Mouse (Mus musculus) mesoderm, embryonic 11.5 days (tissue): ENCODE measurements around the gene Tmem237.
A peak's percentile ranks its signal among the peaks of the same experiment; 100 is the strongest.

Experiments used
- DNase-seq: peaks from one replicate; pipeline ENCODE4 v3.0.0-alpha.2; 2012; ENCODE audit warnings: low read depth, low spot score

Tmem237 gene

DNA sequence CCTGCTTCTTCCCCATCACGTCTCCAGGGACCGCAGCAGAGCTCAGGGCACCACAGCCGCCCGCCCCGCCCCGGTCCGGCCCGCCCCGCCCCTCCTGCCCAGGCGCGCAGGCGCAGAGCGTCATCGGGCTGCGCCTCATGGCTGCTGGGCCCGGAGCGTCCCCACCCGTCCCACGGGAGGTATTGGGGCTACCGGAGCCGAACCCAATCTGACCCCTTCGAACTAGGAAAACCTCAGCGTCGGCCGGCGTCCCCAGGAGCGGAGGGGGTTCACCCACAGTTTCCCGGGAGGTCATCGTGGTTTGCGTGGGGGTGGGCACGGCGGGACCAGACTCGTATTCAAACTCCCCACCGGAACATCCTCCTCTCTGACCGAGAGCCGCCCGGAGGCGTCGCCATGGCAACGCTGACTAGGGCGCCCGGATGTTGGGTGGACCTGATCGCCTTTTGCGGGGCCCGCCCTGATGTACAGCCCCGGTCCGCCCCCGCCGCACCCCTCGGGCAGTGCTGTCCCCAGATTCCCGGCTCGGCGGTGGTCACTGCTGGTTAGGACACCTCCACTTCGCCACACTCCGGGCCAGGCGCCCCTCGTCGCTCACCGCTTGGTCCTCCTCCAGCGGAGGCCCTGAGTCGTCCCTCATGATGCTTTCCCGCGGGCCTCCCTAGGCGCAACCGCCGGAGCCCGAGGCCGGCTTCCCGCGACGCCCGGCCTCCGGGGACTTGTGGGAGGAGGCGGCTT is at the start of gene Tmem237:
Gene Tmem237 (minus strand): TSS at position 689 of the 738 bp plus-strand sequence.
- peak; percentile 87 for DNase-seq

DNA sequence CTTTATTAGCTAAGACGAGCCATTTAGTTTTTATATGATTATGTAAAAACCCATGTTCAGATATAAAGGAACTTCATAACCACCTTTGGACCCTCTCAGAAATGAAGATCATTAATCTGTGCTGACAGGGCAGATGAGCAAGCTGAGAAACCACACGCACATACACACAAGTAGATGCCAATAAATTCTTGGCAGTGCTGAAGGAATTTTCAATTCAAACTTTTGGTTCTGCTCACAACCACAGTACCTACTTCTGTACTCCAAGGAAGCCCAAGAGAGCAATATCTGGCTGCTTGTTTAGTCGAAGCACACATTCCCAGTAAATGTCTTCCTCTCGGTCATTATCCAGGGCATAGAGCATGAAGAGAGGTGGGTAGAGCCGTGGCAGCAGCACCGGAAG is 49.4 kb upstream of the Tmem237 start:
- DNase-seq, result no peak

DNA sequence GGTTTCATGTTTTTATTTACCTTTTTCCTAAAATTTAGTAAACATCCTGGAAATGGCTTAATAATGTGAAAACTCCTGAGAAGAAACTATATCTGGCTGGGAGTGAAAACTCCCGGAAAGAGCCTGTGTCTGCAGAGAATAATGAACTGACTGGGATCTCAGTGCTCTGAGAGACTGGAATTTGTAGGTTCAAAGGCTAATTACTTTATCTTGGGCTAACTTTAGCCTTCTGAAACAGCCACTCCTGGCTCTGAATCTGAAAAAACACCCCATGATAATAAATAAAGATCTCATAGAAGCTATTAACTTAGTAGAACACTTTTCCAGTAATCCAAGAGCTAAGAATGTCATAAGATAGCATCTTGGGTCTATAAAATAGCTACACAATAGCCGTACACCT is 48.3 kb upstream of the Tmem237 start:
- DNase-seq, result no peak

DNA sequence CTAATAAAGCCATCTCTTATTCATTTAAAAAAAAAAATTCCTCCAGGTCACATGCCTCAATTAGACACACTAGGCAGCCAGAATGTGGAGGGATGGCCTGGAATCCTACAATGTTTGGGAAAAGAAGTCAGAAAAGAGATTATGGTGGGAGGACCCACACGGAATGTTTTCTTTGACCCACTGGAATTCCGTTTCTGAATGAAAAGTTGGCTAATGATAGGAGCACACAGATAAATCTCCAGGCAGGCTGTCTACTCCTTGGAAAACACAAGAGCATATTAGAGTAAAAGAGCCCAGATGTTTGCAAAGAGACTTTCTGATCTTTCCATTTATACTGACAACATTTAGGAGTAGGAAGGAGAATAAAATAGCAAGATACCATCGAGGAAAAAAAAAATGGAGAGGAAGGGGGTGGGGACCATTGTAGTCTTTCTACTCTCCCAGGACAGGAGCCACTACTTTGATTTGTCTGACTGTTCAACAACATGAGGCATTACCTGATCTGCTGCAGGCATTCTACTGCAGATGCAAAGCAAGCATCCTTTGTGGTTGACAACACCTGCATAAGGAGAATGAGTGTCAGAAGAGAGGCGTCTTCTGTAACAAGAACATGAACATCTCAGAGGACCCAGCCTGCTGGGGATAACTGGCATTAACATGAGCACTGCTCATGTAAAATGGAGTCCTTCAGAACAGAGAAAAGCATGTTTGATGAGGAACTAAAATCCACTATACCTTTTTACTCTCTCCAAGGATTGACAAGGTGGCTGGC is 47.6 kb upstream of the Tmem237 start:
- peak; percentile 9 for DNase-seq

DNA sequence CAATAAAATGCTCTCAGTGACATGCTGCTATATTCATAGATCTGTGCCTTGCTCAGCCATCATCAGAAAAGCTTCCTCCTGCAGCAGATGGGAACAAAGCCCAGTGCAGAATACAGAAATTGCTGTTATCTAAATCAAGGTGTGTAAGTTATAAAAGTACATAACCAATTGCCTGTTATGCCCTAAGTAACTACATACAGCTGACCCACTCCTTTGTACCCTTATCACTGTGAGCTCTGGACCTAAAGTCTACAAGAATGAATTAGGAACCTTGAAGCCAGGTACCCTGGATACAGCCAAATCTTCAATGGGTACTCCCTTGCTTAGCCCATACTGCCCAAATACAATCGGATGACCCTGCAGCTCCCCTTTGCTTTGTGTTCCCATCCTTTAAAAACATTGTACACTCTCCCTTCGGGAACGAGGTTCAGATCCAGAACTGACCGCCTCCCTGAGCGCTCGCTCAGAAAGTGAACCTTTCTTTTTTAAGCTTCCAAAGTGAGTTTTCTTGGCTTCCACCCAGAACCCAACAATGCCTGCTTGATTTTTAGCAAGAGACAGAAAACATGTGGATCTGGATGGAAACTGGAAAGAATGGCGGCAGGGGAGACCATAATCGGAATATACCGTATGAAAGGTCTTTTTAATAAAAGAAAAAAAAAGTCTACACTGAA is 46.2 kb upstream of the Tmem237 start:
- no peak for DNase-seq

DNA sequence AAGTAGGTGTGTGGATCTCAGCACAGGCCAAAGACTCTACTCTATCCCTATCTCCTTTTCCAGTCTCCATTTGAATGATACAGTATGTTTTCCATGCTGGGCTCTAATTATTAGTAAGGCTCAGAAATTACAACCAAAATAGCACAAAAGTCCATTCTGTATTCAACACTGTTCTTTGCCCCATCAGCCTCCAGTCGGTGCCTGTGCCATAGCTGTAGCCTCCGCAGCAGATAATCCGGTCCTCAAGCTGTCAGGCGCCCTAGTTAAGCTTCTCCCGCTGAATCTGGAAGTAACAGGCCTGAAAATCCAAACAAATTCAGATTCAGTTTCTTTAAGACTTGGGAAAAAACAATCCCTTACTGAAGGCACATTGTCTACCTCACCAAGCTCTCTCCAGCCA is 43.7 kb upstream of the Tmem237 start:
- no peak for DNase-seq

DNA sequence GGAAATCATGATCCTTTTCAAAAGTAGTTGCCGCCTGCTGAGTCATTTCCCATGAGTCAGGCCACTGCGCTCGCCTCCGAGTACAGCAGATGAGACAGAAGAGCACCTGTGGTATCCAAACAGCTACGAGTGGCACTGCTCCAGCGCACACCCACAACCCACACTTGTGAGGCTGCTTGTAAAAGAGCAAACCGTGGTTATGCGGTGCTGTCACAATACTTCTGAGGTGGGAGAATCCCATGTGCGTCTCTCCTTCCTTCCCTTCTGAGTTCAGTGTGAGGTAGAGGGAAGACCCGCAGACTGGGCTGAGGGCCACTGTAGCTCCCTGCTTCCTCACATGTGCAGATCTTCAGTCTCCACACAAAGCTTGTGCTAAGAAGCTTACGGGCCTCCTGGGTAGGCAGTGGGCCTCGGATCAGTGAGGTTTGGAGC is 42.8 kb upstream of the Tmem237 start, which contains the start of gene Mpp4:
Gene Mpp4 (minus strand): TSS at position 360 of the 432 bp plus-strand sequence.
- DNase-seq, result no peak

DNA sequence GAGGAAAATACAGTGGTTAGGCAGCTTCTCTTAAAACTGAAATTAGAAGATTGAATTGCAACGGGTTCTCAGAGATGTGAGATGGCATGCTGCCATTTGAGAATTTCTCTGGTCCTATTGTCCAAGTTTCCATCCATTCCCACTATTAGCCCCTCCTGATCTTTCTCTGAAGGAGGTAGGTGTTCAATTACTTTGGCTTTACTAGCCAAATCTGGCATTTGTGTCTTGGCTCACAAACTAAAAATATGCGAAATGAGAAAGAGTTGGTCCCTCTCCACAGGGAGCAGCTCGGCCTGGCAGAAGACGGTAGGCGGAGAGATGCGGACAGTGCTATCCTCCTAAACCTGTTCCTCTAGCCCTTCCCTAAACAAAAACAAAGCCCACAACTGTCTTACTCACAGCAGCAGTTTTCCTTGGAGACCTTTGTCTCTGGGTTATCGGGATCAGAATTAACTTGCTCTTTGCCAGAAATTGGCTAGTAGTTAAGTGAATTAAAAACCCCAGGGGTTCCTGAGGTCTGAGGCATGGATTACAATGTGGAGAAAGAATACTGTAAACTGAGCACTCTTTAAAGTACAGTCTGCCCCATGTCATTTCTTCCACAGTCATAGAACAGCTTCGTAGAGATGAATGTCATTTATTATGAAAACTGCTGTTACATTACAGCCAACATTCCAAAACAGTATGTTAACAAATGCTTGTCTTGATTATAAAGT is 42.3 kb upstream of the Tmem237 start:
- no peak for DNase-seq

DNA sequence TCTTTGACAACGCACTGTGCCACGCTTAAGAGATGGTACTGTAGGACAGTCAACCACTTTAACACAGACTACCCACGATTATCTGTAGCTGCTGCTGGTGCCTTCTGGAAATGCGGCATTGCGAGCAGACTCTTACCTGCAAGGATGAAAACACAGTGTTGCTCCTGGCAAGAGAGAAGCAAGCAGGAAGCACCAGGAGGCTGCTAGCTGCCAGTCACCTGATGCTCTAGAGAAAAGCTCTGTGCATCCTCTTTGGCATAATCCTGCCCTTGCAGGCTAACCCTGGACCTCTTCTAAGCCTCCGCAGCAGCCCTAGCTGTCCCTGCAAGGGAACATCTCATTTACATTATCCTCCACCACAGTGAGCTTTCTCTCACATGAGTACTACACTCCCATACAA is 41.2 kb upstream of the Tmem237 start:
- no peak for DNase-seq

DNA sequence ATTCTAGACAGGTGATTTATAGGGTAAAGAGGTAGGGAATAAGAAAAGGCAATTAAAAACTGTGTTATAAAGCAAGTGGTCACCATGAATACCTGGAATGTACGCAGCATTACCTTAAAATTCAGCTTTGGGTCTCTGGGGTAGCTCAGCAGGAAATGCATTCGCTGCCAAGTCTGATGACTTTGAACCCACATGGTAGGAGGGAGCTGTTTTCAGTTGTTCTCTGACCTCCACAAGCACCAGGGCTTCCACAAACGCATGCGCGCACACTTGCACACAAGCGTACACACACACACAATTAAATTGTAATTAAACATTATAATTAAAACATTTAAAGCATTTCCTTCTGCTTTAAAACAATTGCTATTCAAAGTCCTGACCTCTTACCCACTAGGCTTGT is 40.7 kb upstream of the Tmem237 start:
- no peak for DNase-seq

DNA sequence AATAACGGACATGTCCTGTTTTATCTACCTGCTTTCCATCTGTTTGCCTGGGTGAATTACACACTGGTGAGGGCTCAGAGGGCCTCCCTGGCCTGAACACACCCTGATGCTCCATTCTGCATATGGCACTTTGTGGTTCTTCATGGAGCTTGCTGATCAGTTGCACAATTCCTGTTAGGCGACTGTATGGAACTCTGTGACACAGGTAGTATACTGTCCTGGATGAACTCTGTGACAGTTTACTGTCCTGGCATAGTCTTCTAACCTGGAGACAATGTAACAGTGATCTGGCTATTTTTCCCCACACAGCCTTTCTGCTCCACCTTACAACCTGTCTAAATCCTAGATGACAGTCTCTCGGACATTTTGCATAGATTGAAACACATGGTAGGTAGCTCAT is 38.9 kb upstream of the Tmem237 start:
- no peak for DNase-seq

DNA sequence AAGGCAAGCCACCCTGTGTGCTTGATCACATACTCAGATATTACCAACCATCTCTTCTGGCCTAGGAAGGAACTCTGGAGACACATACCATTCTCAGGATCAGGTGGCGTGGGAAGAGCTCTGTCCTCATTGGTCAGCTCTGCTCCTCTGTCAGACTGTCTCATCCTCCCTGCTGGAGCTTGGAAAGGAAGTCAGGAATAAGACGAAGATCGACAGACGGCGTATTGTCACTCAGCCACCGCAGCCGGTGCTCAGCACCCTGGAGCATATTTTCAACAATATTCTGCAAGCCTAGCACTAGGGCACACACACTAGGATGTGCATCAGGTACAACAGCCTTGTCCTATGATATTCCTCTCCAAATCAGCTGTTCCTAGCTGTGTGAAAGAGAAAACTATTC is 38.3 kb upstream of the Tmem237 start:
- no peak for DNase-seq

DNA sequence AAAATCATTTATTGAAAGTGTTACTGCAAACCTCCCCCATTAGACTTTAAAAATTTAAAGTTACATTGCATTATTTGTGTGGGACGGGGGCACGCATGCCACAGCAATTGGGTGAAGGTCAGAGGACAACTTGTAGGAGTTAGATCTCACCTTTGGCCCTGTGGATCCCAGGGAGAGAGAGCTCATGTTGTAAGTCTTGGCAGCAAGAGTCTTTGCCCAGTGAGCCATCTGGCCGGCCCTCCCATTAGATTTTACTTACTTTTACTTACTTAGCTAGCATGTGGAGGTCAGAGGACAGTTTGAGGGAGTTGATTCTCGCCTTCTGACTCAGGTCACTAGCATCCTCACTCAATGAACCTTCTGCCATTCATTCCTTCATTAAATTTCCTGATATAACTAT is 37.6 kb upstream of the Tmem237 start:
- DNase-seq, result no peak

DNA sequence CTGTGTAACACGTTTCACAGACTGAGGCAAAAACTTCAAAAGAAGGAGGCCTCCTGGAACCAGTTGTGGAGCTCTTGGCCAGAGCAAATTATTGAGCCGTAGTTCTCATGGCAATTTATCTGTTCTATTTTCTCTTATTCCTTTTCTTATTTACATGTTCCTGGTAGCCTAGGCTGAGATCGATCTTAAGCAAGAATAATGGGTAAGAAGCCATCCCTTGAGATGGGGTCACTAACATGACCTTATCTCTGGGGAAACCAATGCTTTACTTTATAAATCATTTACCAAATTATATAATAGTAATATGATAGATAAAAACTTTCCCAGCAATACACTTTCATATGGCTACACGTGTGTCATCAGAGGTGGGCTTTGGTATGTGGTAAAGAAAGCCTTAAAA is 32.1 kb upstream of the Tmem237 start:
- no peak for DNase-seq

DNA sequence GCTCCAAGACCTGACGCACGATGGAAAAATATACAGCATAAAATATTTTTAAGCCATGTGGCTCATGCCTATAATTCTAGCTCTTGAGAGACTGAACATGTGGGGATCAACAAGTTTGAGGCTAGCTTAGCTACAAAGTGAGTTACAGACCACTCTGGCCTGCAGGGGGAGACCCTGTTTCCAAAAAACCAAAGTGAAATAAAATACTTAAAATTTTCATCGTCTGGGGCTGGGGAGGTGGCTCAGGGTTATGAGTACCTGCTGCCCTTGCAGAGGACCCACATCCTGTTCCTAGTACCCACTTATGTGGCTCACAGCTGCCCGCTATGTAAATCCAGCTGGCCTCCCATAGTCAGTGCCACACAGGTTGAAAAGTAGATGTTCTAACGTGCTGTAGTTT is 30.3 kb upstream of the Tmem237 start:
- no peak for DNase-seq

DNA sequence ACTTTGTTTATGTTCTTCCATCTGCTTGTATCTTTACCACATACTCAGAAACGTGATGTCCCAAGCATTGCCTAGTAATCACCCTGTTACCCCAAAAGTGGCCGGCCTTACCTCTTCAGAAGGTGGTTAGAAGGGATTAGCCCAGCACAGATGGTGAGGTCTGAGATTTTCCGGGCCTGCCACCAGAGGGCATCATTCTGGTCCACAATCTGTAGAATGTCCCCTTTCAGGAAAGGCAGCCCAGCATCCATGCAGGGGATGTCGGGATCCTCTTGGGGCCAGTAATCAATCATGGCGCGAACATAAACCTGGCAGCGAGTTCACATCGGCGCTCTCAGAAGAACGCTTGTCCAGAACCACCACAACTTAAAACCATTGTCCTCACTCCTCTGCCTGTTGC is 24.3 kb upstream of the Tmem237 start:
- peak; percentile 27 for DNase-seq

DNA sequence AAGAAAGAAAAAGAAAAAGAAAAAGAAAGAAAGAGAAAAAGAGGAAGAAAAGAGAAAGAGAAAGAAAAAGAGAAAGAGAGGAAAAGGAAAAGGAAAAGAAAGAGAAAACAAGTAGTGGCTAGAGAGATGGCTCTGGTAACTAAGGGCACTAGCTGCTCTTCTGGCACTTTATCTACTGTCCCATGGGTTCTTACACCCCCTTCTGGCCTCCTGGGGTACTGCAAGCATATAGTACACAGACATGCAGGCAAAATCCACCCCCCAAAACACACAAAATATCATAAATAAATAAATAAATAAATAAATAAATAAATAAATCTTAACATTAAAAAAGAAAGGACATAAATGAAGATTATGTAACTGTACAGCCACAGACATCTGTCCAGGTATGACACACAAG is 22.6 kb upstream of the Tmem237 start:
- DNase-seq, result peak; percentile 74

DNA sequence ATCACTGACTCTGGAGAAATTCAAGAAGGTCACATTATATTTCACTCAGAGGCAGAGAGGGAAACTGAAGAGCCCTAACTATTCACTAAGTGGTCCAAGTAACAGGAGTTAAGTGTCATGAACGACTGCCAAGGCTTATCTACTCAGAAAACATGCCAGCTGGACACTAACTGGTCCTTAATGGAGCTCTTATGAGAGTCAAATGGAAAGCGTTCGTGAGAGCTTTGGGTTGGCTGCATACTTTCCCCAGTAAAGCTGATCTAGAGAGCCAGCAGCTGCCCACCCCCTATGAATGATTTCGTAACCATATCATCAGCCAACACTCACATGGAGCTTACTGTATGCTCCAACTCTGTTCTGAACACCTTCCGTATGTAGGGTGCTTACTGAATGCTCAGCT is 14.2 kb upstream of the Tmem237 start:
- no peak for DNase-seq

DNA sequence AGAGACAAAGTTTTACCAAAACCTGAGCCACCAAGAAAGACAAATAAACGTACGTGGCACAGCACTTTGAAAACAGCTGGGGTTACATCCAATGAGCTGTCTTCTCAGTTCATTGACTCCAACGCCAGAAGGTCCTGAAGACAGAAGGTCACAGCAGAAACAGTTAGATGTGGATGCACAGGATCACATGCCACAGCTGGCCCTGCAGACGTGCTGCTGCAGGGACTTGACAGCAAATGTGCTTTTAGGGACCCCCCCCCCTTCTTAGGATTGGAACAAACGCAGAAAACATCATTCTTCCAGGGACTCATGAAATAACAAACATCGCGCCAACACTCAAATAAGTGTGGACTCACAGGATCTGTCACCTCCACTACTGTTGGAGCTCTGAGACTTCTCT is 8.7 kb upstream of the Tmem237 start:
- DNase-seq, result no peak

DNA sequence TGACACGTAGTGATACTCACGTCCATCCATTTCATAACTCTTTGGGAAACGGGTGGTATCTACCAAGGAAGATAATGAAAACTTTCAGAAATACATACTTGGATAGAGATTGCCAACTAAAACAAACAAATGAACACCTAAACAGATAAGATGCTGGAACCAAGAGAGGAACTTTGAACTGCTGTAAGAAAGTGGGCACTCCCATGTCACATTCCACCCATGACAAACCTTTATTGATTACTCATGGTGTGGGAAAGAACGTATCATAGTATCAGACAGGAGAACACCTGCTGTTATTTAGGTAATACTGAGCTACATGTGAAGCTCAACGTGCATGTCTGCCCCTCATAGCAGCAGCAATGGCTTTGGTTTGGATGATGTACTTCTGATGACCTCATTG is 5.3 kb upstream of the Tmem237 start:
- DNase-seq, result no peak

DNA sequence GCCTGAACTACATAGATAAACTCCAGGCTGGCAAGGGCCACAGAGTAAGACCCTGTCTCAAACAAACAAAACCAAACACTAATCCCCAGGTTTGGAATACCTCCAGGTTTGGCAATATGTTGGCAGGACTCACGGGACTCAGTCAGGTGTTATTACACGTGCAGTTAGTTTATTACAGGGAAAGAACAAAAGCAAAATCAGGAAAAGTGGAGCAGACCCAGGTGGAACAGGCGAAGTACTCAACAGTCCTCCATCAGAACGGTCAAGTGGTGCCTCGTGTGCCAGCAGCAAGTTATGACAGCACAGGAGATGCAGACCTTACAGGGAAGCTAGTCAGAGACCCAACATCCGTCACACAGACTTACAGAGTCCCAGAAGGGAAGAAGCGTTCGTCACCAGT is 9.7 kb downstream of the Tmem237 start:
- no peak for DNase-seq

DNA sequence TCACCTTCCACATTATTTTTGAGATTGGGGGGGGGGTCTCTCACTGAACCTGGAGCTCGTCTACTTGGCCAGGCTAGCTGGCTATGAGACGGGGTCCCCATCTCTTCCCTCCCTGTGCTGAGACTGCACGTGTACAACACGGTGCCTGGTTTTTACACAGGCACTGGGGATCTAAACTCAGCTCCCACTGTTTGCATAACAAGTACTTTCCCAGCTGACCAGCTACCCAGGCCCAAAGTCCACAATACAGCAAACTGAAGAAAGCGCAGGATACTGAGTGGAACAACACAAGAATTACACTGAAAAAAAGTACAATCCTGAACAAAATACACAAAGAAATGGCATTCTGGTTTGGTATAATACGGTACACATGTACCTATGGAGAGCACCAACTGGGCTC is 18.1 kb downstream of the Tmem237 start:
- no peak for DNase-seq
